Comparison of ENCODE assay signal across 25 mouse cellular contexts in genomic region chr10:41197788-41198187, GRCm38 (mm10).
DNase-seq lines count a peak whose midpoint lies in the region; ATAC-seq and TF ChIP-seq lines count a peak whose summit lies in the region.
"Had no signal": no experiment of that assay in that cellular context is flagged by ENCODE, and none has a peak within 500 bp of the region (broad histone marks: within the 10 kb centered on the region; RNA-seq: fewer than 3 reads in every experiment).

No protein-coding gene starts in this region.

- no peak for TF ChIP-seq POLR2A in bone marrow, adult 2 months (IDR thresholded peaks at IDR 0.05; ENCODE audit: borderline replicate concordance, control insufficient read depth, low read depth, low read length)

- no peak overlapping the region for H3K4me2 ChIP-seq in heart, embryonic 12.5 days
- H3K4me2 ChIP-seq in liver, embryonic 12.5 days: peak overlapping the region; percentile 6; the same call in 1 of the 2 replicates
- H3K4me2 ChIP-seq in midbrain, embryonic 15.5 days: no peak overlapping the region
- H3K4me2 ChIP-seq in hindbrain, embryonic 13.5 days: no peak overlapping the region
- H3K4me2 ChIP-seq: embryonic facial prominence, embryonic 12.5 days; forebrain, embryonic 13.5 days; lung, embryonic 15.5 days; neural tube, embryonic 12.5 days had no signal

- no peak overlapping the region for H3K27ac ChIP-seq in heart, embryonic 12.5 days (ENCODE audit: poor library complexity, severe bottlenecking)
- peak overlapping the region; percentile 27; the same call in 1 of the 2 replicates for H3K27ac ChIP-seq in bone marrow, adult 2 months (ENCODE audit: control insufficient read depth, insufficient read depth, low read depth, low read length, poor library complexity)
- H3K27ac ChIP-seq in liver, embryonic 12.5 days: peak overlapping the region; percentile 94
- no peak overlapping the region for H3K27ac ChIP-seq in midbrain, embryonic 15.5 days
- no peak overlapping the region for H3K27ac ChIP-seq in hindbrain, embryonic 13.5 days
- H3K27ac ChIP-seq: embryonic facial prominence, embryonic 12.5 days; forebrain, embryonic 13.5 days; hindbrain, embryonic 10.5 days; hindbrain, postnatal 0 days; lung, embryonic 15.5 days; neural tube, embryonic 12.5 days had no signal

- no peak for DNase-seq in heart, postnatal 25 days (ENCODE audit: low spot score)
- DNase-seq in gastrocnemius, postnatal 25 days: no peak
- DNase-seq in left cerebral cortex, postnatal 4 days: no peak
- DNase-seq: adrenal gland, postnatal 36 days; cerebellum, adult 11-12 months; cerebellum, postnatal 14 days; kidney, adult 9 months; kidney, postnatal 25 days; lung, postnatal 36 days; thymus, adult 2 months; thymus, postnatal 4 days had no signal

- H3K4me3 ChIP-seq in heart, embryonic 12.5 days: no peak overlapping the region
- H3K4me3 ChIP-seq in bone marrow, adult 2 months (replicated peaks; ENCODE audit: control insufficient read depth, low read depth, low read length): no peak overlapping the region
- H3K4me3 ChIP-seq in liver, embryonic 12.5 days: no peak overlapping the region
- H3K4me3 ChIP-seq in midbrain, embryonic 15.5 days: no peak overlapping the region
- no peak overlapping the region for H3K4me3 ChIP-seq in hindbrain, embryonic 13.5 days
- H3K4me3 ChIP-seq: embryonic facial prominence, embryonic 12.5 days; erythroblast, embryonic 14.5 days; forebrain, embryonic 13.5 days; hindbrain, embryonic 10.5 days; lung, embryonic 15.5 days; neural tube, embryonic 12.5 days had no signal

- H3K4me1 ChIP-seq in heart, embryonic 12.5 days (replicated peaks): 0 out of 2 replicates have a peak, but pooled peaks cover 3% of the 10 kb centered on the region
- H3K4me1 ChIP-seq in bone marrow, adult 2 months (ENCODE audit: control insufficient read depth, insufficient read depth, low read length): peaks cover 1% of the 10 kb centered on the region; the same call in 1 of the 2 replicates
- peaks cover 47% of the 10 kb centered on the region for H3K4me1 ChIP-seq in liver, embryonic 12.5 days
- 0 out of 2 replicates have a peak, but pooled peaks cover 8% of the 10 kb centered on the region for H3K4me1 ChIP-seq in midbrain, embryonic 15.5 days
- H3K4me1 ChIP-seq in hindbrain, embryonic 13.5 days (replicated peaks): peaks cover 4% of the 10 kb centered on the region; the same call in 1 of the 2 replicates
- H3K4me1 ChIP-seq: embryonic facial prominence, embryonic 12.5 days; forebrain, embryonic 13.5 days; hindbrain, embryonic 10.5 days; lung, embryonic 15.5 days; neural tube, embryonic 12.5 days had no signal

- ATAC-seq in heart, embryonic 12.5 days (ENCODE audit: insufficient number of reproducible peaks, low FRiP score): peak; percentile 22; the same call in 1 of the 2 replicates
- ATAC-seq in liver, embryonic 12.5 days: peak; percentile 77
- 0 out of 2 replicates have a peak, but pooled peaks have one; percentile 37 for ATAC-seq in midbrain, embryonic 15.5 days (replicated peaks)
- no peak for ATAC-seq in hindbrain, embryonic 13.5 days (ENCODE audit: low FRiP score)
- ATAC-seq: forebrain, embryonic 13.5 days; intestine, embryonic 16.5 days had no signal

- TF ChIP-seq CTCF in bone marrow, adult 2 months (IDR thresholded peaks at IDR 0.05; ENCODE audit: control insufficient read depth, insufficient read depth, low read length): no peak

- H3K36me3 ChIP-seq in heart, embryonic 12.5 days: no peaks in the 10 kb centered on the region
- H3K36me3 ChIP-seq in liver, embryonic 12.5 days: 0 out of 2 replicates have a peak, but pooled peaks cover 2% of the 10 kb centered on the region
- no peaks in the 10 kb centered on the region for H3K36me3 ChIP-seq in midbrain, embryonic 15.5 days (replicated peaks)
- H3K36me3 ChIP-seq in hindbrain, embryonic 13.5 days: no peaks in the 10 kb centered on the region
- H3K36me3 ChIP-seq: embryonic facial prominence, embryonic 12.5 days; hindbrain, embryonic 10.5 days; lung, embryonic 15.5 days; neural tube, embryonic 12.5 days had no signal

- no peak overlapping the region for H3K9ac ChIP-seq in heart, embryonic 12.5 days
- H3K9ac ChIP-seq in liver, embryonic 12.5 days: peak overlapping the region; percentile 59
- no peak overlapping the region for H3K9ac ChIP-seq in midbrain, embryonic 15.5 days
- H3K9ac ChIP-seq in hindbrain, embryonic 13.5 days: no peak overlapping the region
- H3K9ac ChIP-seq: embryonic facial prominence, embryonic 12.5 days; forebrain, embryonic 13.5 days; lung, embryonic 15.5 days; neural tube, embryonic 12.5 days had no signal

- no peaks in the 10 kb centered on the region for H3K27me3 ChIP-seq in heart, embryonic 12.5 days (replicated peaks)
- H3K27me3 ChIP-seq in liver, embryonic 12.5 days (replicated peaks): no peaks in the 10 kb centered on the region
- H3K27me3 ChIP-seq in midbrain, embryonic 15.5 days (replicated peaks): no peaks in the 10 kb centered on the region
- no peaks in the 10 kb centered on the region for H3K27me3 ChIP-seq in hindbrain, embryonic 13.5 days
- H3K27me3 ChIP-seq: embryonic facial prominence, embryonic 12.5 days; forebrain, embryonic 13.5 days; lung, embryonic 15.5 days; megakaryocyte, embryonic 14.5 days; neural tube, embryonic 12.5 days had no signal

- 86% methylated on average over 5 of the region's 5 CpGs for WGBS in heart, embryonic 12.5 days
- WGBS in bone marrow, adult 2 months: 86% methylated on average over 5 of the region's 5 CpGs
- WGBS in liver, embryonic 12.5 days (ENCODE audit: insufficient replicate concordance): 62% methylated on average over 5 of the region's 5 CpGs
- 89% methylated on average over 5 of the region's 5 CpGs for WGBS in midbrain, embryonic 15.5 days
- WGBS in hindbrain, embryonic 13.5 days: 93% methylated on average over 5 of the region's 5 CpGs

- no peaks in the 10 kb centered on the region for H3K9me3 ChIP-seq in heart, embryonic 12.5 days (replicated peaks)
- no peaks in the 10 kb centered on the region for H3K9me3 ChIP-seq in liver, embryonic 12.5 days (replicated peaks)
- H3K9me3 ChIP-seq in midbrain, embryonic 15.5 days: no peaks in the 10 kb centered on the region
- no peaks in the 10 kb centered on the region for H3K9me3 ChIP-seq in hindbrain, embryonic 13.5 days
- H3K9me3 ChIP-seq: embryonic facial prominence, embryonic 12.5 days; forebrain, embryonic 13.5 days; hindbrain, embryonic 10.5 days; lung, embryonic 15.5 days; neural tube, embryonic 12.5 days had no signal

- intact Hi-C loops in heart, postnatal 25 days (cut with DNase I): no loop called here
- intact Hi-C loops in left cerebral cortex, postnatal 4 days (cut with DNase I): no loop called here

Comparison
In these comparisons a context has a peak if more than half of its experiments do, and no peak if none do; other contexts are left out.
1. H3K27ac ChIP-seq: peak in bone marrow, adult 2 months (single experiment) and liver, embryonic 12.5 days (single experiment); none in heart, embryonic 12.5 days (single experiment), midbrain, embryonic 15.5 days (single experiment) and hindbrain, embryonic 13.5 days (single experiment).